Mouse (Mus musculus): ENCODE data around the gene Primpol.

DNA sequence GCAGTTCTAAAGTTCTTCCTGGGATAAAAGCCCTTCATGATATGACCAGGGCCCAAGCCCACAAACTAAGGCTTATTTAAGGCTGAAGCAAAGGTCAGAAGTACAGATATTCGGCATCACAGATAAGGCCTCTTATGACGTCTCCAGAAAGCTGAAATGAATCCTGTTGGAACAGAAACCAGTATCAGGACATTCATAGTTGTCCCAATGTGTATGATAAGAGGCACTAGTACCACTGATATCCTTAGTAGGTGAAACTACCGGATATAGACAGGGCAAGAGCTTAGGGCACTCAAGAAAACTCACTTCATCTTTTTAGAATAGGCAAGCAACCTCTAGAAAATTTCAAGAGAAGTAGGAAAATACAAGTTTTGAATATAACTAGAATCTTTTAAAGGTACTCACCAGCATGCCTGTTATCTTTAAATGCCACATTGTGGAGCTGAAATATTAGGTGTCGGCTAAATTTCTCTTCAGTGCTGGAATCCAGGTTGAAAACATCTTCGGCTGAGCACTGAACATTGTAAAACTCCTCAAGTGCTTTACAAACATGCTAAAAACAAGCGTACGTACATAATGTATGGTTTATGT, 17.6 kb downstream of the Primpol start:
- no peak for TF ChIP-seq CTCF (conservative IDR thresholded peaks at IDR 0.05; ENCODE audit: low read length)
- no peak for TF ChIP-seq NANOG (IDR thresholded peaks at IDR 0.05; ENCODE audit: borderline replicate concordance, low read length)
- TF ChIP-seq POU5F1 (IDR thresholded peaks at IDR 0.05; ENCODE audit: borderline replicate concordance, low read length) = no peak

All from E14TG2a.4 (cell line).